Mouse (Mus musculus) small intestine, adult 2 months (tissue): ENCODE data around the gene Dbt.

Experiments
- CTCF ChIP-seq: fragments of 200-500 bp; IDR thresholded peaks from 2 replicates; pipeline ENCODE4 v1.5.1; 2012; ENCODE audit warnings: low read depth, mild to moderate bottlenecking, control low read depth, inconsistent platforms, low read length, moderate library complexity, mixed read lengths; ENCODE audit not compliant: insufficient replicate concordance, insufficient read length; ENCODE audit errors: extremely low read depth
- POLR2A ChIP-seq: fragments of 200-500 bp; IDR thresholded peaks from 2 replicates; pipeline ENCODE4 v1.6.1; 2012; ENCODE audit warnings: low read depth, mild to moderate bottlenecking, control low read depth, inconsistent platforms, low read length, moderate library complexity

DNA sequence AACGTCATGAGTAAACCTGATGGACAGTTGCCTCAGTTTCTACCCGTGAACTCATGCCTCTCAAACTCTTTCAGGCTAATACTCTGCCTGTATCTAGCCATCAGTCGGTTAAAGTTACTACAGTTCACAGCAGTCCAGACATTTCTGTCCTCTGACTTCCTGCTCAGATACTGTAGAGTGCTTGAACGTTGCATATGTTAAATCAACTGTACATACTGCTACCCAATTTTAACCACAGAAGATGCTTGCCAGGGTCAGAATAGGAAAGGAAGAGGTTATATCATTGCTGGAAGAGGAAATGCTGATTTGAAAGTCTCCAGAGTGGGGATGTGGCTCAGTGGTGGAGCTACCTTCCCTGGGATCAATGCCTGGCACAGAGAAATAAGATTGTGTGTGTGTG lies 29.6 kb upstream of the Dbt start:
- TF ChIP-seq CTCF = no peak
- TF ChIP-seq POLR2A = no peak
